Mouse (Mus musculus) kidney, adult 10 weeks (tissue): Measurements from ENCODE around the gene Olfr629. TPM values are rescaled to one million over a fixed set of nuclear protein-coding genes. Genes with fewer than 3 reads are reported as not detected.

Experiments used
- polyA plus RNA-seq: library from polyadenylated mRNA; stranded (reverse); fragments of 350-450 nt; fragmentation: Illumina TruSeq; extraction: RNeasy Lipid Tissue Mini Kit (QIAGEN cat#74804); gene quantifications from one replicate; pipeline ENCODE4 v1.2.3, GENCODE M21; 2014; ENCODE audit warnings: low read depth, low replicate concordance

Olfr629 gene
- not detected for polyA plus RNA-seq

GRCm38 (mm10) chr7:103744843-103745242 lies at the start of gene Olfr629:
Gene Olfr629, minus strand, starts transcription at chr7:103744943.

DNA sequence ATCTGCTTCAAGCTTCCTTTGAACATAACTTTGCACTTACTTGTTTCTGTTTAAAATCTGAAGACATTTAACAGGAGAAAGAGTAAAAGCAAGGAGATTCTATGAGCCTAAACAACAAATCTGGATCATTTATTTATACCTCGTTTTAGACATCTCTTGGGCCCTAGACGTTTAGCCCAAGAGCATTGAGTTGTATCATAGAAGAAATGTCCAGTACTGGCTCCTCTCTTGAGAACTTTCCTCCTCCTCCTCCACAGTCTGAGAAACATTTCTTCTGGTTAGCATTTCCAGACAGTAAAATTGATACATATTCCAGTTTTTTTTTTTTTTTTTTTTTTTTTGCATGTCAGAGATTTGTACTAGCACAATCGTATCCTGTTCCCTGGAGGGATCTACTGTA lies 47.0 kb upstream of the Olfr629 start, which contains the start of gene Olfr67:
Olfr67 (minus strand) TSS at position 101 of the 400 bp plus-strand sequence.

DNA sequence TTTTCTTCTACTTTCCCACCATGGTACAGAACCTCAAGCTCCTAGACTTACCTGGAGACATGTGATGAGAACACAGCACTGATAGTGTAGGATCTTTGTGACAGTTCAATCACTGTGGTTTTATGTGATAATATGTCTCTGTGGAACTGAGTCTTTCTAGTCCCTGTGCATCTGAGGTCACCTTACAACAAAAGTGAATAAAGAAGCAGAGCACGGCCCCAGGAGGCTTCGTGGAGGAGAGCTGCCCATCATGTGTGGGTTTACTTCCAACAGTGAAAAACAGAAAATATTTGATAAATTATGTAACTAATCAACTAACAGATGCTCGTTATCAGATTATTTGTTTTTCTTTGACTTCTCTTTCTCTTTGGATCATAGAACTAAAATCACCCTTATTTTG lies 34.9 kb upstream of the Olfr629 start, which contains the start of gene Olfr68:
Olfr68 (minus strand) TSS at position 101 of the 400 bp plus-strand sequence.

DNA sequence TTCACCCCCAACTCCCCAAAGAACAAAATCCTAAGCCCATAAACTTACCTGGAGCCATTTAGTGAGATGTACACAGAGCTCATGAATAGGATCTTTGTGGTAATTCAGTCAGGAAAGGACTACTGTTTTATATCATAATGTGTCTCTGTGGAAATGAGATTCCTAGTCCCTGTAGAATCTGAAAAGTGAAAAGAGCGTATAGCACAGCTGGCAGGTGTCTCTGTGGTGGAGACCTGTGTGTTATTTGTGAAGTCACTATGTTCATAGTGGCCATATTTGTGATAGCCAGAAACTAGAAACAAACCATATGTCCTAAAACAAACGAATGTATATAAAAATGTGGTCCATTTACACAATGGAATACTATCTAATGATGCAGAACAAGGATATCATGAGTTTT lies 26.8 kb upstream of the Olfr629 start, which contains the start of gene Olfr69:
Olfr69 (minus strand) TSS at position 101 of the 400 bp plus-strand sequence.

GRCm38 (mm10) chr7:103757233-103757632 lies 12.5 kb upstream of the Olfr629 start, which contains the start of gene Olfr630:
Gene Olfr630, minus strand, starts transcription at chr7:103757333.

DNA sequence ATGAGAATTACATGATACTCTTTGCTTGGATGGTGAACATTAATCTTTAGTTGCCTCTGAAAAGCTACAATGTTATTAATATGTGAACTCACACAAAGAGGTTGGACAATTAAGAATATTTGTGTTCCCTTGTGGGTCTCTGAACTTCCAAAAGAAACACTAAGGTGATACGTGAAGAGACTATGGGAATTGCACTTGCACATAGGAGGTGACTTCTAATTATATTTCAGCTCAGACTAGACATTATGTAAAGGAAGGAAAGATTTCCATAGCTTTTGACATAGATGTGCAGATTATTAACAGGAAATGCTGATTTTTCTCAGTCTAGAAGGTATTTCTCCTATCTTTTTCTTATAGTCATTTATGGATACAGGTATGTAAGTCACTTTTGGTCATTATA lies 14.7 kb downstream of the Olfr629 start, which contains the start of gene Olfr628:
Olfr628 (plus strand) TSS at position 301 of the 400 bp plus-strand sequence.

GRCm38 (mm10) chr7:103714371-103714770 lies 30.4 kb downstream of the Olfr629 start, which contains the start of gene Olfr243:
Gene Olfr243, plus strand, starts transcription at chr7:103714671.

Other genes with a start within 250 kb of the Olfr629 start
- not detected for gene Olfr609, start 246.9 kb downstream of the Olfr629 start, polyA plus RNA-seq
- not detected for gene Olfr610, start 232.8 kb downstream of the Olfr629 start, polyA plus RNA-seq
- gene Olfr611, start 224.1 kb downstream of the Olfr629 start, polyA plus RNA-seq: not detected
- not detected for gene Olfr612, start 202.2 kb downstream of the Olfr629 start, polyA plus RNA-seq
- gene Olfr613, start 196.9 kb downstream of the Olfr629 start, polyA plus RNA-seq: not detected
- gene Olfr615, start 188.9 kb downstream of the Olfr629 start, polyA plus RNA-seq: not detected
- gene Olfr616, start 175.8 kb downstream of the Olfr629 start, polyA plus RNA-seq: not detected
- not detected for gene Olfr617, start 171.9 kb downstream of the Olfr629 start, polyA plus RNA-seq
- not detected for gene Olfr618, start 154.8 kb downstream of the Olfr629 start, polyA plus RNA-seq
- gene Olfr619, start 144.4 kb downstream of the Olfr629 start, polyA plus RNA-seq: not detected
- gene Olfr620, start 132.4 kb downstream of the Olfr629 start, polyA plus RNA-seq: not detected
- not detected for gene Olfr622, start 102.2 kb downstream of the Olfr629 start, polyA plus RNA-seq
- not detected for gene Olfr623, start 81.2 kb downstream of the Olfr629 start, polyA plus RNA-seq
- gene Olfr624, start 73.8 kb downstream of the Olfr629 start, polyA plus RNA-seq: 0.44 TPM
- gene Olfr625-ps1, start 62.2 kb downstream of the Olfr629 start, polyA plus RNA-seq: not detected
- gene Olfr243, start 30.3 kb downstream of the Olfr629 start, polyA plus RNA-seq: not detected
- gene Olfr628, start 14.6 kb downstream of the Olfr629 start, polyA plus RNA-seq: not detected
- gene Olfr630, start 12.4 kb upstream of the Olfr629 start, polyA plus RNA-seq: not detected
- gene Olfr69, start 26.7 kb upstream of the Olfr629 start, polyA plus RNA-seq: not detected
- gene Olfr68, start 34.8 kb upstream of the Olfr629 start, polyA plus RNA-seq: not detected
- gene Olfr67, start 46.9 kb upstream of the Olfr629 start, polyA plus RNA-seq: not detected
- gene Hbb-bt, start 69.1 kb upstream of the Olfr629 start, polyA plus RNA-seq: 7.4 TPM
- gene Hbb-bs, start 83.2 kb upstream of the Olfr629 start, polyA plus RNA-seq: 99.3 TPM
- not detected for gene Hbb-bh2, start 95.6 kb upstream of the Olfr629 start, polyA plus RNA-seq
- not detected for gene Hbb-bh1, start 98.2 kb upstream of the Olfr629 start, polyA plus RNA-seq
- not detected for gene Hbb-y, start 108.3 kb upstream of the Olfr629 start, polyA plus RNA-seq
- not detected for gene Olfr66, start 141.3 kb upstream of the Olfr629 start, polyA plus RNA-seq
- gene Olfr64, start 149.5 kb upstream of the Olfr629 start, polyA plus RNA-seq: not detected
- gene Olfr65, start 158.5 kb upstream of the Olfr629 start, polyA plus RNA-seq: not detected
- gene Olfr631, start 183.9 kb upstream of the Olfr629 start, polyA plus RNA-seq: not detected
- gene Olfr632, start 189.4 kb upstream of the Olfr629 start, polyA plus RNA-seq: not detected
- gene Olfr633, start 199.5 kb upstream of the Olfr629 start, polyA plus RNA-seq: not detected
- not detected for gene Olfr635, start 226.2 kb upstream of the Olfr629 start, polyA plus RNA-seq